In genomic region chr12:45970472-45970871, GRCm38 (mm10) we compare ENCODE assay signal across 28 mouse cellular contexts.
DNase-seq lines count a peak whose midpoint lies in the region; ATAC-seq and TF ChIP-seq lines count a peak whose summit lies in the region.
"Had no signal": no experiment of that assay in that cellular context is flagged by ENCODE, and none has a peak within 500 bp of the region (broad histone marks: within the 10 kb centered on the region; RNA-seq: fewer than 3 reads in every experiment).

No protein-coding gene starts in this region.

- H3K9me3 ChIP-seq in forebrain, embryonic 15.5 days: no peaks in the 10 kb centered on the region
- H3K9me3 ChIP-seq in forebrain, embryonic 10.5 days: no peaks in the 10 kb centered on the region
- no peaks in the 10 kb centered on the region for H3K9me3 ChIP-seq in hindbrain, postnatal 0 days (ENCODE audit: low read length)
- no peaks in the 10 kb centered on the region for H3K9me3 ChIP-seq in hindbrain, embryonic 11.5 days (ENCODE audit: control insufficient read depth, low read length)
- H3K9me3 ChIP-seq in forebrain, postnatal 0 days (ENCODE audit: low read length): no peaks in the 10 kb centered on the region
- H3K9me3 ChIP-seq in midbrain, postnatal 0 days (ENCODE audit: low read length): no peaks in the 10 kb centered on the region
- no peaks in the 10 kb centered on the region for H3K9me3 ChIP-seq in intestine, postnatal 0 days (ENCODE audit: control insufficient read depth)
- H3K9me3 ChIP-seq: heart, embryonic 13.5 days had no signal

- peak; percentile 61; the same call in 1 of the 2 replicates for ATAC-seq in forebrain, embryonic 15.5 days (replicated peaks)
- ATAC-seq in hindbrain, postnatal 0 days: no peak
- no peak for ATAC-seq in hindbrain, embryonic 11.5 days (ENCODE audit: low FRiP score)
- peak; percentile 92 for ATAC-seq in forebrain, postnatal 0 days
- peak; percentile 70; the same call in 1 of the 2 replicates for ATAC-seq in midbrain, postnatal 0 days (ENCODE audit: low FRiP score)
- no peak for ATAC-seq in intestine, postnatal 0 days
- ATAC-seq: intestine, embryonic 16.5 days; Patski had no signal

- no peak overlapping the region for H3K9ac ChIP-seq in forebrain, embryonic 15.5 days (replicated peaks)
- no peak overlapping the region for H3K9ac ChIP-seq in hindbrain, postnatal 0 days (replicated peaks; ENCODE audit: low read length)
- no peak overlapping the region for H3K9ac ChIP-seq in hindbrain, embryonic 11.5 days (ENCODE audit: low read depth, low read length)
- no peak overlapping the region for H3K9ac ChIP-seq in forebrain, postnatal 0 days
- no peak overlapping the region for H3K9ac ChIP-seq in midbrain, postnatal 0 days (replicated peaks; ENCODE audit: low read length, poor library complexity, severe bottlenecking)
- no peak overlapping the region for H3K9ac ChIP-seq in intestine, postnatal 0 days (ENCODE audit: low read depth, low read length)
- H3K9ac ChIP-seq: heart, embryonic 13.5 days; liver, embryonic 14.5 days had no signal

- H3K4me1 ChIP-seq in forebrain, embryonic 15.5 days: no peaks in the 10 kb centered on the region
- H3K4me1 ChIP-seq in forebrain, embryonic 10.5 days: peaks cover 4% of the 10 kb centered on the region; the same call in 1 of the 2 replicates
- no peaks in the 10 kb centered on the region for H3K4me1 ChIP-seq in hindbrain, postnatal 0 days (ENCODE audit: insufficient read depth, low read length)
- H3K4me1 ChIP-seq in hindbrain, embryonic 11.5 days (replicated peaks; ENCODE audit: control insufficient read depth, insufficient read depth, low read length): no peaks in the 10 kb centered on the region
- H3K4me1 ChIP-seq in forebrain, postnatal 0 days (ENCODE audit: insufficient read depth): no peaks in the 10 kb centered on the region
- 0 out of 2 replicates have a peak, but pooled peaks cover 3% of the 10 kb centered on the region for H3K4me1 ChIP-seq in midbrain, postnatal 0 days (ENCODE audit: insufficient read depth, low read length)
- no peaks in the 10 kb centered on the region for H3K4me1 ChIP-seq in intestine, postnatal 0 days (replicated peaks; ENCODE audit: control insufficient read depth, insufficient read depth, low read length)
- H3K4me1 ChIP-seq: heart, embryonic 13.5 days had no signal

- no peak for TF ChIP-seq CTCF in hindbrain, postnatal 0 days (IDR thresholded peaks at IDR 0.05; ENCODE audit: low read depth)
- TF ChIP-seq CTCF in forebrain, postnatal 0 days (IDR thresholded peaks at IDR 0.05; ENCODE audit: low read depth): no peak
- no peak for TF ChIP-seq CTCF in midbrain, postnatal 0 days (IDR thresholded peaks at IDR 0.05)
- TF ChIP-seq CTCF in intestine, postnatal 0 days (IDR thresholded peaks at IDR 0.05; ENCODE audit: low read depth): no peak

- DNase-seq in forebrain, embryonic 10.5 days (ENCODE audit: extremely low spot score, low spot score): no peak
- peak; percentile 18 for DNase-seq in hindbrain, postnatal 0 days (ENCODE audit: low spot score)
- DNase-seq in hindbrain, embryonic 11.5 days (ENCODE audit: low spot score): no peak
- peak; percentile 49 for DNase-seq in forebrain, postnatal 0 days
- DNase-seq in midbrain, postnatal 0 days (ENCODE audit: low spot score): peak; percentile 25
- DNase-seq in embryo, embryonic 11 days: no peak
- DNase-seq: adrenal gland, postnatal 25 days; cerebellum, adult 8-10 months; cerebellum, postnatal 25 days; gastrocnemius, postnatal 10 days; heart, postnatal 10 days; kidney, adult 9 months; kidney, postnatal 10 days; layer of hippocampus, adult 9-11 months; liver; lung, adult 2 months; lung, postnatal 10 days; right cerebral cortex, adult 18-20 months; spleen, adult 18-20 months; thymus, postnatal 4 days had no signal

- H3K36me3 ChIP-seq in forebrain, embryonic 15.5 days: no peaks in the 10 kb centered on the region
- H3K36me3 ChIP-seq in forebrain, embryonic 10.5 days (replicated peaks): no peaks in the 10 kb centered on the region
- H3K36me3 ChIP-seq in hindbrain, postnatal 0 days (ENCODE audit: insufficient read depth, low read length): no peaks in the 10 kb centered on the region
- no peaks in the 10 kb centered on the region for H3K36me3 ChIP-seq in hindbrain, embryonic 11.5 days (ENCODE audit: control insufficient read depth, insufficient read depth, low read length)
- no peaks in the 10 kb centered on the region for H3K36me3 ChIP-seq in forebrain, postnatal 0 days (ENCODE audit: insufficient read depth)
- H3K36me3 ChIP-seq in midbrain, postnatal 0 days (ENCODE audit: insufficient read depth, low read length): no peaks in the 10 kb centered on the region
- H3K36me3 ChIP-seq in intestine, postnatal 0 days (ENCODE audit: control insufficient read depth, insufficient read depth): no peaks in the 10 kb centered on the region
- H3K36me3 ChIP-seq: heart, embryonic 13.5 days had no signal

- WGBS in forebrain, embryonic 15.5 days: 62% methylated on average over 2 of the region's 2 CpGs
- 84% methylated on average over 2 of the region's 2 CpGs for WGBS in forebrain, embryonic 10.5 days
- WGBS in hindbrain, postnatal 0 days: 37% methylated on average over 2 of the region's 2 CpGs
- 72% methylated on average over 2 of the region's 2 CpGs for WGBS in hindbrain, embryonic 11.5 days
- 29% methylated on average over 2 of the region's 2 CpGs for WGBS in forebrain, postnatal 0 days
- WGBS in midbrain, postnatal 0 days: 14% methylated on average over 2 of the region's 2 CpGs
- 50% methylated on average over 2 of the region's 2 CpGs for WGBS in intestine, postnatal 0 days

- no peak overlapping the region for H3K4me3 ChIP-seq in forebrain, embryonic 15.5 days
- H3K4me3 ChIP-seq in forebrain, embryonic 10.5 days: no peak overlapping the region
- no peak overlapping the region for H3K4me3 ChIP-seq in hindbrain, postnatal 0 days (ENCODE audit: low read length)
- H3K4me3 ChIP-seq in hindbrain, embryonic 11.5 days (ENCODE audit: low read depth, low read length): no peak overlapping the region
- no peak overlapping the region for H3K4me3 ChIP-seq in forebrain, postnatal 0 days (ENCODE audit: low read depth, low read length)
- H3K4me3 ChIP-seq in midbrain, postnatal 0 days (ENCODE audit: low read depth, low read length): no peak overlapping the region
- no peak overlapping the region for H3K4me3 ChIP-seq in intestine, postnatal 0 days (ENCODE audit: low read depth, low read length)
- H3K4me3 ChIP-seq: heart, embryonic 13.5 days had no signal

- H3K27ac ChIP-seq in forebrain, embryonic 15.5 days (replicated peaks): no peak overlapping the region
- no peak overlapping the region for H3K27ac ChIP-seq in forebrain, embryonic 10.5 days
- no peak overlapping the region for H3K27ac ChIP-seq in hindbrain, postnatal 0 days
- H3K27ac ChIP-seq in hindbrain, embryonic 11.5 days (ENCODE audit: low read depth, low read length): no peak overlapping the region
- no peak overlapping the region for H3K27ac ChIP-seq in forebrain, postnatal 0 days (ENCODE audit: low read depth, low read length)
- peak overlapping the region; percentile 39; the same call in 1 of the 2 replicates for H3K27ac ChIP-seq in midbrain, postnatal 0 days (ENCODE audit: low read depth, low read length)
- H3K27ac ChIP-seq in intestine, postnatal 0 days (ENCODE audit: low read depth, low read length): no peak overlapping the region
- H3K27ac ChIP-seq: heart, embryonic 13.5 days; liver, embryonic 14.5 days; macrophage; stomach, postnatal 0 days had no signal

- no peaks in the 10 kb centered on the region for H3K27me3 ChIP-seq in forebrain, embryonic 15.5 days
- H3K27me3 ChIP-seq in forebrain, embryonic 10.5 days (ENCODE audit: poor library complexity, severe bottlenecking): no peaks in the 10 kb centered on the region
- H3K27me3 ChIP-seq in hindbrain, postnatal 0 days (ENCODE audit: insufficient read depth, low read length): no peaks in the 10 kb centered on the region
- H3K27me3 ChIP-seq in hindbrain, embryonic 11.5 days (ENCODE audit: control insufficient read depth, insufficient read depth, low read length): no peaks in the 10 kb centered on the region
- no peaks in the 10 kb centered on the region for H3K27me3 ChIP-seq in forebrain, postnatal 0 days (ENCODE audit: insufficient read depth, low read length)
- no peaks in the 10 kb centered on the region for H3K27me3 ChIP-seq in midbrain, postnatal 0 days (ENCODE audit: insufficient read depth, low read length)
- H3K27me3 ChIP-seq in intestine, postnatal 0 days (replicated peaks; ENCODE audit: control insufficient read depth, insufficient read depth, low read length): no peaks in the 10 kb centered on the region
- H3K27me3 ChIP-seq: heart, embryonic 13.5 days; Patski had no signal

- no peak overlapping the region for H3K4me2 ChIP-seq in forebrain, embryonic 15.5 days (replicated peaks)
- no peak overlapping the region for H3K4me2 ChIP-seq in hindbrain, postnatal 0 days (ENCODE audit: low read depth, low read length)
- H3K4me2 ChIP-seq in hindbrain, embryonic 11.5 days (replicated peaks; ENCODE audit: low read depth, low read length): no peak overlapping the region
- no peak overlapping the region for H3K4me2 ChIP-seq in forebrain, postnatal 0 days (ENCODE audit: low read depth)
- no peak overlapping the region for H3K4me2 ChIP-seq in midbrain, postnatal 0 days (ENCODE audit: low read depth, low read length, poor library complexity, severe bottlenecking)
- H3K4me2 ChIP-seq in intestine, postnatal 0 days (replicated peaks; ENCODE audit: low read depth): no peak overlapping the region
- H3K4me2 ChIP-seq: heart, embryonic 13.5 days had no signal

Comparison
In these comparisons a context has a peak if more than half of its experiments do, and no peak if none do; other contexts are left out.
1. DNase-seq: peak in hindbrain, postnatal 0 days (single experiment), forebrain, postnatal 0 days (single experiment) and midbrain, postnatal 0 days (single experiment); none in forebrain, embryonic 10.5 days (single experiment), hindbrain, embryonic 11.5 days (single experiment) and embryo, embryonic 11 days (single experiment).
2. ATAC-seq: peak in forebrain, embryonic 15.5 days (single experiment), forebrain, postnatal 0 days (single experiment) and midbrain, postnatal 0 days (single experiment); none in hindbrain, postnatal 0 days (single experiment), hindbrain, embryonic 11.5 days (single experiment) and intestine, postnatal 0 days (single experiment).